Mouse (Mus musculus): ENCODE results near the gene Tpsb2. TPM values are rescaled to one million over a fixed set of nuclear protein-coding genes. Genes with fewer than 3 reads are reported as not detected.

Tpsb2 gene
- 100 to 1,000 TPM in 1 of 2 experiments, 10 to 100 TPM in 1; 86.0 to 110 TPM for total RNA-seq (2021)
- long read RNA-seq, experiment 1, transcript Tpsb2-203 (6 exons, 1,118 nt) = major isoform, 110 of 141 reads
- long read RNA-seq, experiment 1, transcript Tpsb2-201 (5 exons, 1,081 nt) = minor isoform, 8 of 141 reads
- long read RNA-seq, experiment 1, partial matches to known transcripts = 14 of 141 reads
- long read RNA-seq, experiment 1, other reads (novel, unspliced or antisense) = 9 of 141 reads
- long read RNA-seq, experiment 2, transcript Tpsb2-203 (6 exons, 1,118 nt) = major isoform, 86 of 120 reads
- long read RNA-seq, experiment 2, transcript Tpsb2-201 (5 exons, 1,081 nt) = minor isoform, 8 of 120 reads
- long read RNA-seq, experiment 2, partial matches to known transcripts = 10 of 120 reads
- long read RNA-seq, experiment 2, other reads (novel, unspliced or antisense) = 15 of 120 reads

DNA sequence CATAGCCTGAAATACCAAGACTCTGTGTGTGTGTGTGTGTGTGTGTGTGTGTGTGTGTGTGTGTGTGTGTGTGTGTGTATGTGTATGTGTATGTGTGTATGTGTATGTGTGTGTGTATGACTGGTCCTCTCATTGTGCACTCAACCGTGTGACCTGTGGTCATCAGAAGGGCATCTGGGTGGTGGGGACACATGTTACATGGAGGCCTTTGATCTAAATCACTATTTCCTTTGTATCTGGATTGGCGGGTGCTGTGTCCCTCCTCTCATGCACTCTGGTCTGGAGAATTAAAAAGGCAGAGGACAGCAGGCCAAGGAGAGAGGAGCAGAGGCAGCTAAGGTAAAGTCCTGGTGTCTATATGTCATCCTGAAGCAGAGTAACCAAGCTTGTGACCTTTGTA lies at the start of gene Tpsb2:
Gene Tpsb2 (plus strand): TSS at position 301 of the 400 bp plus-strand sequence.
- DNase-seq (ENCODE audit: low spot score in 2 of 2) = no peak

DNA sequence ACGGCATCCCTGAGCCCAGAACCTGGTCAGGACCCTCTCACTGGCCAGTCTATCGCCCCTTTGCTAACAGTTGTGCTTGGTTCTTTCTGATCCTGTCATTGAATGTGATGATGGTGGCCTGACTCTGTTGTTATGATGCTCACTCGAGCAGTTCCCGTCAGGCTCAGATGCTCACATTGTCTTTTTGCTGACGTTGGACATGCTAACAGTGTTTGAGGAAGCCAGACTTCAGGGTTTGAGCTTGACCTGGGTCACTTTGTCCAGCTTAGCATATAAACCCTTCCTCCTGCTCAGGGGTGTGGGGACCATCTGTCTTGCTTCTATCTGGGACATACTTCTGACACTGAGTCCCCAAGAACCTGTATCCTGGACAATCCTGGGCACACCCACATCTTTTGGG lies 47.8 kb upstream of the Tpsb2 start, which contains the start of gene Prss29:
Gene Prss29 (plus strand): TSS at position 301 of the 400 bp plus-strand sequence.
- DNase-seq (ENCODE audit: low spot score in 2 of 2) = no peak

DNA sequence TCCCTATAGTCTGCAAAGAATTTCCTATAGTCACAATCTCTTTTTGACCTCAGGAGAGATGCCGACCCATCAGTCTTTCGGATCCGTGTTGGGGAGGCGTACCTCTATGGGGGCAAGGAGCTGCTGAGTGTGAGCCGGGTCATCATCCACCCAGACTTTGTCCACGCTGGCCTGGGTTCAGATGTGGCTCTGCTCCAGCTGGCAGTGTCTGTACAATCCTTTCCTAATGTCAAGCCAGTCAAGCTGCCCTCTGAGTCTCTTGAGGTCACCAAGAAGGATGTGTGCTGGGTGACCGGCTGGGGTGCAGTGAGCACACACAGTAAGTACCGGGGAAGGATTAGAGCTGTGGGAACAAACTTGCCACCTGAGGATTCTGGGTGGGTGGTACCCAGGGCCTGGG lies 45.3 kb upstream of the Tpsb2 start:
- DNase-seq (ENCODE audit: low spot score in 2 of 2) = no peak

- DNase-seq (ENCODE audit: low spot score in 2 of 2) = no peak
Measured at GRCm38 (mm10) chr17:25322930-25323329, 43.2 kb upstream of the Tpsb2 start.

- DNase-seq (ENCODE audit: low spot score in 2 of 2) = no peak
Measured at GRCm38 (mm10) chr17:25332321-25332720, 33.8 kb upstream of the Tpsb2 start.

- peak in 1 of 2 experiments; percentile 45 for DNase-seq (ENCODE audit: low spot score in 2 of 2)
Measured at GRCm38 (mm10) chr17:25333943-25334342, 32.2 kb upstream of the Tpsb2 start.

- DNase-seq (ENCODE audit: low spot score in 2 of 2) = no peak
Measured at GRCm38 (mm10) chr17:25338218-25338617, 27.9 kb upstream of the Tpsb2 start.

DNA sequence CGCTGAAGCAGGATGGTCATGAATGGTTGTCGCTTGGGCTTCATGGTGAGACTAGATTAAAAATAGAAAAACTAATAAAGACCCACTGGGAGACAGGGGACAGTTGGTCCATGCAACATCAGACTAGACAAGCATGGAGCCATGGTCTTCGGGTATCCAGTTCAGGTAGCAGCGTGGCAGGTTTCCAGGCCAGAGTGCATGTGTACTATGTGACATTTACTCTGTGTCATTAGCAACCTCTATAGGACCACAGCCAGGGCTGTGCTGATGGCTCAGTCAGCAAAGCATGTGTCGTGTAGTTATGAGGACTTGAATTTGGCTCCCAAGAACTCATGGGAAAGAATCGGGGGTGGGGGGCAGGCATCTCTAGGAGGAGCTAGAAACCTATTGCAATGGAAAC lies 26.1 kb upstream of the Tpsb2 start:
- no peak for DNase-seq (ENCODE audit: low spot score in 2 of 2)

- DNase-seq (ENCODE audit: low spot score in 2 of 2) = no peak
Measured at GRCm38 (mm10) chr17:25341490-25341889, 24.6 kb upstream of the Tpsb2 start.

GRCm38 (mm10) chr17:25345462-25345861 lies 20.6 kb upstream of the Tpsb2 start, which contains the start of gene Tpsab1:
Tpsab1 (minus strand) TSS chr17:25345562.
- no peak for DNase-seq (ENCODE audit: low spot score in 2 of 2)

GRCm38 (mm10) chr17:25361291-25361690 lies 4.8 kb upstream of the Tpsb2 start:
- DNase-seq (ENCODE audit: low spot score in 2 of 2) = no peak

DNA sequence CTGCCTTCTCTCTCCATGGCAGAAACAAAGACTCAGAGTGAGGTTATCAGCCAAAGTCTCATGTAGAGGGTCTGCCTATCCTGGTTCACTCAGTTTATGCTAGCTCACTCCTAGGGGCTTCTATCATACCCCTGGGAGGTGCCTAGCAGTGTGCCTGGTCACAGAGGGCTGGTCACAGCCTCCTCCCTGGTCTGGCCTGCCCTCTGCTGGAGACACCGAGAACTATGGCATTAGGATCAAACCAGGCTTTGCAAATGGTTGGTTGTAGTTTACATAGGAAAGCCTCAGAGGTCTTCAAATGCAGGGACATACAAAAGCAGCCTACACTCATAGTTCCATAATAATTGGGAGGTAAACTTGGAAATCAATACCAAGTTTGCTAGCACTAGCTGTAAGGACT lies 2.4 kb upstream of the Tpsb2 start:
- no peak for DNase-seq (ENCODE audit: low spot score in 2 of 2)

- DNase-seq (ENCODE audit: low spot score in 2 of 2) = no peak
Measured at GRCm38 (mm10) chr17:25368973-25369372, 2.9 kb downstream of the Tpsb2 start, which contains the start of gene Tpsg1. Tpsg1 (plus strand) TSS chr17:25369273.

DNA sequence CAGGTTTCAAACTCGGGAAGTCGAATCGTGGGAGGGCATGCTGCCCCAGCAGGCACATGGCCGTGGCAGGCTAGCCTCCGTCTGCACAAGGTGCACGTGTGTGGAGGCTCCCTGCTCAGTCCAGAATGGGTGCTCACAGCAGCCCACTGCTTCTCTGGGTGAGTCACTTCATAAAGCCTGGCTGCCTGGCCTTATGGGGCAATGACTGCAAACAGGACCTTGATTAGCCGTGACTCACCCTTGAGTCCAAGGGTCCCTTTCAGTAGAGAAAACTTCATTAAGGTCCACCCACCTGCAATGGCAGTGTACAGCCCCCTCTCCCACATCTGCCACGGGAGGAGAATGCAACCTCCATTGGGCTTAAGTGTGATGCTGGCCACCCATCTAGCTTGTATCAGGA lies 6.4 kb downstream of the Tpsb2 start:
- DNase-seq (ENCODE audit: low spot score in 2 of 2) = no peak

DNA sequence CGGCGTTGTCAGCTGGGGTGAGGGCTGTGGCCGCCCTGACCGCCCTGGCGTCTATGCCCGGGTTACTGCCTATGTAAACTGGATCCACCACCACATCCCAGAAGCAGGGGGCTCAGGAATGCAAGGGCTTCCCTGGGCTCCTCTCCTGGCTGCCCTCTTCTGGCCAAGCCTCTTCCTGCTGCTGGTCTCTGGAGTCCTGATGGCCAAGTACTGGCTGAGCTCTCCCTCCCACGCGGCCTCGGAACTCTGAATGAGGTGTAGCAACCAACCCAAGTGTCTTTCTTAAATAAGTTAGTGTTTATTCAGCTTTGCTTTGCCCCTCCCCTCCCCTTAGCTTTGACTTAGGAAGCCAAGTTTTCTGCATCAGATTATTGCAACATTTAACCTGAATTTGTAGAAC lies 7.9 kb downstream of the Tpsb2 start:
- peak in 1 of 2 experiments; percentile 17 for DNase-seq (ENCODE audit: low spot score in 2 of 2)

- no peak for DNase-seq (ENCODE audit: low spot score in 2 of 2)
Measured at GRCm38 (mm10) chr17:25394526-25394925, 28.4 kb downstream of the Tpsb2 start.

- peak; percentile 72 to 77 for DNase-seq (ENCODE audit: low spot score in 2 of 2)
Measured at GRCm38 (mm10) chr17:25397804-25398519, 31.9 kb downstream of the Tpsb2 start.

- DNase-seq (ENCODE audit: low spot score in 2 of 2) = no peak
Measured at GRCm38 (mm10) chr17:25398520-25398838, 32.4 kb downstream of the Tpsb2 start.

DNA sequence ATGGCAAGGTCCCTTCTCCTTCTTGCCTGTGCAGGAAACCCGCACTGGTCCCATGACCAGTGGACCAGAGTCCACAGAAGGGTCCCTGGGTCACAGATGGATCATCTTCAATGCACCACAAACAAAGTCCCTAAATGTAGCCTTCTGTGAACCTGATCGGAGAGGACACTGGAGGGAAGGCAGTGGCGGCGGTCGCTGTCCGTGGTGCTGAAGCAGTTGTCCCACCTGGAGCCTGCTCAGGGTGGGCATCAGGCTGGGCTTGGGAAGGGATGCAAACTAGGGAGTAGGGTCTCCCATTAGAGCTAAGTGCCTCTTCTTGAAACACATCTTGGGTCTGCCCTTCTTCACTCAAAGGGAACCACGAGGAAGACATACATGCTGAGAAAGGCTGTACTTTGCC lies 34.3 kb downstream of the Tpsb2 start:
- peak in 1 of 2 experiments; percentile 56 for DNase-seq (ENCODE audit: low spot score in 2 of 2)

- DNase-seq (ENCODE audit: low spot score in 2 of 2) = no peak
Measured at GRCm38 (mm10) chr17:25401491-25401890, 35.4 kb downstream of the Tpsb2 start.

GRCm38 (mm10) chr17:25402224-25402623 lies 36.1 kb downstream of the Tpsb2 start:
- no peak for DNase-seq (ENCODE audit: low spot score in 2 of 2)

DNA sequence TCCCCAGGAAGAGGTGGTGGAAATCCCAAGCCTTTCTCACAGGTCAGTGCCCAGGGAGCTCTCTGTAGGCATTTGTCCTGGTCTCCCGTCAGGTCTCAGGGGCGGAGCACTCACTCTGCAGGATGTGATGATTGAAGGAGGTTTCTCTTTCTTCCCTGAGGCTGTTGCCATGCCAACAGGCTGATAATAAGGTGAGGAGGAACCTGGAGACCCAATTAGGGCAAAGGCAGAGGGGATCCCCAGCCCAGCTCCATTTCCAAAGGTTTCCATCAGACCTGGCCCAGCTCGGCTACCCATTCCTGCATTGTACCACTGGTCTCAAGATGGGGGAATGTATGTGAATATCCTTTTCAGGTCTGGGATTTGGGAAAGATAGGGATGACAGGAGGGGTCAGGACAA lies 38.1 kb downstream of the Tpsb2 start:
- no peak for DNase-seq (ENCODE audit: low spot score in 2 of 2)
